Mouse (Mus musculus) kidney, adult 10 weeks (tissue): ENCODE measurements around the gene Rpgr. TPM values are rescaled to one million over a fixed set of nuclear protein-coding genes. Genes with fewer than 3 reads are reported as not detected.

Source experiments
- polyA plus RNA-seq: library from polyadenylated mRNA; stranded (reverse); fragments of 350-450 nt; fragmentation: Illumina TruSeq; extraction: RNeasy Lipid Tissue Mini Kit (QIAGEN cat#74804); gene quantifications from one replicate; pipeline ENCODE4 v1.2.3, GENCODE M21; 2014; ENCODE audit warnings: low read depth, low replicate concordance

Gene Rpgr
- 14.2 TPM for polyA plus RNA-seq

GRCm38 (mm10) chrX:10216410-10216949 lies at the start of gene Rpgr:
Rpgr (minus strand) TSS chrX:10216920.

GRCm38 (mm10) chrX:10251852-10252504 lies 35.3 kb upstream of the Rpgr start, which contains the start of gene Otc:
Otc (plus strand) TSS chrX:10252305.

GRCm38 (mm10) chrX:10117065-10117719 lies 99.5 kb downstream of the Rpgr start, which contains the start of gene Srpx:
Srpx (minus strand) TSS chrX:10117709.

Other genes starting within 250 kb of the Rpgr start
- 3.0 TPM for gene Srpx, start 99.2 kb downstream of the Rpgr start, polyA plus RNA-seq
- gene Otc, start 35.4 kb upstream of the Rpgr start, polyA plus RNA-seq: 0.20 TPM